Mouse (Mus musculus) testis, adult 2 months (tissue): ENCODE results near the gene Psme1.

Experiments
- CTCF ChIP-seq: fragments of 200-500 bp; IDR thresholded peaks from 2 replicates; pipeline ENCODE4 v1.5.1; 2012; ENCODE audit warnings: low read depth, mild to moderate bottlenecking, inconsistent platforms, low read length, moderate library complexity; ENCODE audit not compliant: control insufficient read depth, insufficient read depth, insufficient replicate concordance
- POLR2A ChIP-seq: fragments of 200-500 bp; IDR thresholded peaks from 2 replicates; pipeline ENCODE4 v1.6.1; 2012; ENCODE audit warnings: low read depth, mild to moderate bottlenecking, inconsistent platforms, low read length, moderate library complexity; ENCODE audit not compliant: control insufficient read depth

- TF ChIP-seq CTCF (no peak), POLR2A (no peak)
Observed at GRCm38 (mm10) chr14:55551794-55552193, 26.1 kb upstream of the Psme1 start.
